Mouse (Mus musculus) bone marrow, adult 2 months (tissue): ENCODE results near the gene Wwp2.

Experiments used
- CTCF ChIP-seq: fragments of 200-500 bp; IDR thresholded peaks from 2 replicates; pipeline ENCODE4 v1.5.1; 2011; ENCODE audit warnings: low read length, control low read depth; ENCODE audit not compliant: control insufficient read depth, insufficient read depth
- POLR2A ChIP-seq: fragments of 200-500 bp; IDR thresholded peaks from 2 replicates; pipeline ENCODE4 v1.6.1; 2011; ENCODE audit warnings: low read depth, mild to moderate bottlenecking, control low read depth, low read length, borderline replicate concordance; ENCODE audit not compliant: control insufficient read depth

DNA sequence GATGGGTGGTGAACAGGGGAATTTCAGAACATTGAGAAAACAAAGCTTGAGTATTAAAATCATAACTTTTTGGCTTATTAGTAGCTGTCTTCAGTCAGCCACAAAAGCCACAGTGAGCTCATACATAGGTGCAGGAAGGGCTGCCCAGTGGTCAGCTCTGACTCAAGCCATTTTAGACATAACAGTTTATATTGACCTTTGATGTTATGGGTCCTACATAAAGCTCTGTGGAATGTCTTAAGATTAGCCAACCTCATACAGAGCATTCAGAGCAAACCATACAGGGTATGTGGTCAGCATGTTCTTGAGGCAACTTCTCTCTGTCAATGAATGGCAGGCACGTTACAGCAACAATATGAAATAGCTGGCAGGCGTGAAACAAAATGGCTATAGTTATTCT, 134.9 kb downstream of the Wwp2 start:
- TF ChIP-seq CTCF (no peak), POLR2A (no peak)
